Mouse (Mus musculus) lung, adult 2 months (tissue): ENCODE data around the gene Zfp628.

Experiments used
- CTCF ChIP-seq: fragments of 200-500 bp; IDR thresholded peaks from 2 replicates; pipeline ENCODE4 v1.5.1; 2011; ENCODE audit warnings: mild to moderate bottlenecking, low read length, control low read depth; ENCODE audit not compliant: insufficient read depth
- POLR2A ChIP-seq: fragments of 200-500 bp; IDR thresholded peaks from 2 replicates; pipeline ENCODE4 v1.6.1; 2011; ENCODE audit warnings: low read depth, mild to moderate bottlenecking, control low read depth, low read length, borderline replicate concordance; ENCODE audit errors: extremely low read depth

DNA sequence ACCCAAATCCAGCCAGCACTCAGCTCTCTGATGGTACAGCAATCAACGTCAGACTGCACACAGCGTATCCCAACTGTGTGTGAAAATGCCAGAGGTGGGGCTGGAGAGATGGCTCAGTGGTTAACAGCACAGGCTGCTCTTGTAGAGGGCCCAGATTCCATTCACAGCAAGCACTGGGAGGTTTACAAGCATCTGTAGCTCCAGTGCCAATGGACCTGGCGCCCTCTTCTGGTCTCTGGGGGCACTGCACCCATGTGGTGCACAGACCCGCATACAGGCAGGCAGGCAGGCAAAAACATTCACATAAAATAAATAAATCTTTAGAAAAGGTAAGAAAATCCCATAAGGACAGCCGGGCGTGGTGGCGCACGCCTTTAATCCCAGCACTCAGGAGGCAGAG, 13.8 kb upstream of the Zfp628 start:
- TF ChIP-seq CTCF, result no peak
- no peak for TF ChIP-seq POLR2A
